Mouse (Mus musculus): Measurements from ENCODE around the gene Trak2. TPM values are rescaled to one million over a fixed set of nuclear protein-coding genes. Genes with fewer than 3 reads are reported as not detected.
"Not testable (repeated sequence)": the region's sequence is repeated elsewhere in the genome, so short reads cannot be mapped to it uniquely, and the experiment has no call there.

Trak2 gene
- total and polyA plus RNA-seq, 2 experiments from 2014 or later, result 13.3 to 46.7 TPM

- not testable (repeated sequence) for H3K4me2 ChIP-seq (ENCODE audit: low read depth, low read length, poor library complexity, severe bottlenecking); H3K4me1 ChIP-seq (ENCODE audit: insufficient read depth, low read length); H3K27ac ChIP-seq (ENCODE audit: low read depth, low read length); H3K9me3 ChIP-seq (ENCODE audit: low read length); H3K4me3 ChIP-seq (ENCODE audit: low read depth, low read length); H3K27me3 ChIP-seq (ENCODE audit: insufficient read depth, low read length); ATAC-seq (ENCODE audit: low FRiP score); H3K36me3 ChIP-seq (ENCODE audit: insufficient read depth, low read length); H3K9ac ChIP-seq (replicated peaks; ENCODE audit: low read length, poor library complexity, severe bottlenecking); DNase-seq (ENCODE audit: low spot score)
- 84% methylated on average over 4 of the region's 4 CpGs for WGBS
Measured at GRCm38 (mm10) chr1:58876500-58876899, 96.7 kb downstream of the Trak2 start.

GRCm38 (mm10) chr1:58860586-58860985 lies 112.6 kb downstream of the Trak2 start:
- H3K36me3 ChIP-seq (ENCODE audit: insufficient read depth, low read length); DNase-seq (ENCODE audit: low spot score); H3K4me2 ChIP-seq (ENCODE audit: low read depth, low read length, poor library complexity, severe bottlenecking); H3K4me1 ChIP-seq (ENCODE audit: insufficient read depth, low read length); ATAC-seq (ENCODE audit: low FRiP score); H3K9me3 ChIP-seq (ENCODE audit: low read length); H3K9ac ChIP-seq (replicated peaks; ENCODE audit: low read length, poor library complexity, severe bottlenecking); H3K4me3 ChIP-seq (ENCODE audit: low read depth, low read length); H3K27ac ChIP-seq (ENCODE audit: low read depth, low read length); H3K27me3 ChIP-seq (ENCODE audit: insufficient read depth, low read length): not testable (repeated sequence)
- 94% methylated on average over 3 of the region's 3 CpGs for WGBS

GRCm38 (mm10) chr1:58859738-58860365 lies 113.4 kb downstream of the Trak2 start:
- H3K4me3 ChIP-seq (ENCODE audit: low read depth, low read length); DNase-seq (ENCODE audit: low spot score); H3K9me3 ChIP-seq (ENCODE audit: low read length); H3K27me3 ChIP-seq (ENCODE audit: insufficient read depth, low read length); H3K9ac ChIP-seq (replicated peaks; ENCODE audit: low read length, poor library complexity, severe bottlenecking); ATAC-seq (ENCODE audit: low FRiP score); H3K4me1 ChIP-seq (ENCODE audit: insufficient read depth, low read length); H3K36me3 ChIP-seq (ENCODE audit: insufficient read depth, low read length); H3K4me2 ChIP-seq (ENCODE audit: low read depth, low read length, poor library complexity, severe bottlenecking); H3K27ac ChIP-seq (ENCODE audit: low read depth, low read length): not testable (repeated sequence)
- 73% methylated on average over 13 of the region's 13 CpGs for WGBS

DNA sequence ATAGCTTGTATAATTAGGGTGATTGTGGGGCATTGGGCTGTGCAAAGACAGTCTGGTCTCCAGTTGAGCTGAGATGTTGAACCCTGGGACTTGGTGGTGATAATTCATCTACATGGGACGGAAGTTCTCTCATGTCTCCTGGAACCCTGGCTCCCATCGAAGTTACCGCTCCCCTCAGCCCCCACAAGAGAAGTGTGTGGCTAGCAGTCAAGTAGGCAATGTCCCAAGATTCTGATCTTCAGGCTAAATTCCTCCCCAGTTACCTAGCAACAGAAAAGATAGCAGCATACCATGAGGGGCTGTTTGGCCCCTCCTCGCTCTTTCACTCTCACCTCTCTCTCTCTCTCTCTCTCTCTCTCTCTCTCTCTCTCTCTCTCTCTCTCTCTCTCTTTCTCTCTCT lies 114.1 kb downstream of the Trak2 start:
- not testable (repeated sequence) for ATAC-seq (ENCODE audit: low FRiP score); H3K27me3 ChIP-seq (ENCODE audit: insufficient read depth, low read length); H3K27ac ChIP-seq (ENCODE audit: low read depth, low read length); H3K36me3 ChIP-seq (ENCODE audit: insufficient read depth, low read length); H3K4me3 ChIP-seq (ENCODE audit: low read depth, low read length); H3K9ac ChIP-seq (replicated peaks; ENCODE audit: low read length, poor library complexity, severe bottlenecking); DNase-seq (ENCODE audit: low spot score); H3K9me3 ChIP-seq (ENCODE audit: low read length); H3K4me2 ChIP-seq (ENCODE audit: low read depth, low read length, poor library complexity, severe bottlenecking); H3K4me1 ChIP-seq (ENCODE audit: insufficient read depth, low read length)
- 60% methylated on average over 4 of the region's 4 CpGs for WGBS

- not testable (repeated sequence) for H3K4me2 ChIP-seq (ENCODE audit: low read depth, low read length, poor library complexity, severe bottlenecking); H3K9me3 ChIP-seq (ENCODE audit: low read length); H3K36me3 ChIP-seq (ENCODE audit: insufficient read depth, low read length); H3K9ac ChIP-seq (replicated peaks; ENCODE audit: low read length, poor library complexity, severe bottlenecking); H3K4me3 ChIP-seq (ENCODE audit: low read depth, low read length); ATAC-seq (ENCODE audit: low FRiP score); H3K27me3 ChIP-seq (ENCODE audit: insufficient read depth, low read length); H3K27ac ChIP-seq (ENCODE audit: low read depth, low read length); DNase-seq (ENCODE audit: low spot score); H3K4me1 ChIP-seq (ENCODE audit: insufficient read depth, low read length)
- WGBS, result 88% methylated on average over 3 of the region's 3 CpGs
Measured at GRCm38 (mm10) chr1:58856811-58857210, 116.4 kb downstream of the Trak2 start.

Other genes starting within 250 kb of the Trak2 start
- 2.2 and 2.5 TPM in 2 replicates for gene Casp8, start 178.1 kb downstream of the Trak2 start, total RNA-seq (2014; rRNA removed)
- gene Casp8, start 178.1 kb downstream of the Trak2 start, polyA plus RNA-seq (2015; fragmentation: Nextera tagmentation; extraction: Ambion mirVana), result 3.5 and 4.3 TPM in 2 replicates
- gene Stradb, start 92 bp upstream of the Trak2 start, total RNA-seq (2014; rRNA removed), result 53.3 and 53.9 TPM in 2 replicates
- gene Stradb, start 92 bp upstream of the Trak2 start, polyA plus RNA-seq (2015; fragmentation: Nextera tagmentation; extraction: Ambion mirVana), result 108 and 115 TPM in 2 replicates
- not detected in 2 replicates for gene C2cd6, start 121.5 kb upstream of the Trak2 start, total RNA-seq (2014; rRNA removed)
- gene C2cd6, start 121.5 kb upstream of the Trak2 start, polyA plus RNA-seq (2015; fragmentation: Nextera tagmentation; extraction: Ambion mirVana), result 0.23 TPM in 1 of 2 replicates, not detected in the other
- gene Tmem237, start 147.0 kb upstream of the Trak2 start, total RNA-seq (2014; rRNA removed), result 28.2 and 37.2 TPM in 2 replicates
- 56.9 and 60.4 TPM in 2 replicates for gene Tmem237, start 147.0 kb upstream of the Trak2 start, polyA plus RNA-seq (2015; fragmentation: Nextera tagmentation; extraction: Ambion mirVana)
- 2.6 and 4.4 TPM in 2 replicates for gene Mpp4, start 190.0 kb upstream of the Trak2 start, total RNA-seq (2014; rRNA removed)
- 0.58 and 0.64 TPM in 2 replicates for gene Mpp4, start 190.0 kb upstream of the Trak2 start, polyA plus RNA-seq (2015; fragmentation: Nextera tagmentation; extraction: Ambion mirVana)

Data from midbrain, postnatal 0 days (tissue).